Mouse (Mus musculus): ENCODE results near the gene Smndc1. TPM values are rescaled to one million over a fixed set of nuclear protein-coding genes. Genes with fewer than 3 reads are reported as not detected.

Gene Smndc1
- polyA plus RNA-seq, 1 experiment from 2014 or later: 40.5 TPM

- H3K27me3 ChIP-seq (replicated peaks; ENCODE audit: control insufficient read depth, insufficient read depth, low read length): no peaks in the 10 kb centered on the region
- H3K36me3 ChIP-seq (ENCODE audit: control insufficient read depth, insufficient read depth, low read length): no peaks in the 10 kb centered on the region
- no peak for ATAC-seq
- H3K9me3 ChIP-seq (ENCODE audit: control insufficient read depth, low read length): no peaks in the 10 kb centered on the region
- 87% methylated on average over 8 of the region's 8 CpGs for WGBS
- H3K9ac ChIP-seq (ENCODE audit: low read depth, low read length): no peak overlapping the region
- no peak overlapping the region for H3K27ac ChIP-seq (ENCODE audit: low read length)
- H3K4me2 ChIP-seq (ENCODE audit: low read depth, low read length): no peak overlapping the region
- no peak overlapping the region for H3K4me3 ChIP-seq (ENCODE audit: low read length)
- peaks cover 33% of the 10 kb centered on the region for H3K4me1 ChIP-seq (ENCODE audit: control insufficient read depth, insufficient read depth, low read length)
Observed at GRCm38 (mm10) chr19:53425824-53426223, 35.4 kb upstream of the Smndc1 start.

GRCm38 (mm10) chr19:53424629-53425028 lies 34.3 kb upstream of the Smndc1 start:
- Histone ChIP-seq H3K36me3 (ENCODE audit: control insufficient read depth, insufficient read depth, low read length) (no peaks in the 10 kb centered on the region), H3K27me3 (replicated peaks; ENCODE audit: control insufficient read depth, insufficient read depth, low read length) (no peaks in the 10 kb centered on the region), H3K9me3 (ENCODE audit: control insufficient read depth, low read length) (no peaks in the 10 kb centered on the region), H3K9ac (ENCODE audit: low read depth, low read length) (no peak overlapping the region), H3K4me1 (ENCODE audit: control insufficient read depth, insufficient read depth, low read length) (peaks cover 30% of the 10 kb centered on the region), H3K4me2 (ENCODE audit: low read depth, low read length) (peak overlapping the region; percentile 23; the same call in 1 of the 2 replicates), H3K4me3 (ENCODE audit: low read length) (no peak overlapping the region), H3K27ac (ENCODE audit: low read length) (no peak overlapping the region)
- WGBS: 51% methylated on average over 18 of the region's 18 CpGs
- no peak for ATAC-seq

GRCm38 (mm10) chr19:53423816-53424465 lies 33.6 kb upstream of the Smndc1 start:
- no peak overlapping the region for H3K27ac ChIP-seq (ENCODE audit: low read length)
- H3K27me3 ChIP-seq (replicated peaks; ENCODE audit: control insufficient read depth, insufficient read depth, low read length): no peaks in the 10 kb centered on the region
- 59% methylated on average over 17 of the region's 17 CpGs for WGBS
- H3K9ac ChIP-seq (ENCODE audit: low read depth, low read length): no peak overlapping the region
- peak overlapping the region; percentile 30 for H3K4me2 ChIP-seq (ENCODE audit: low read depth, low read length)
- no peak overlapping the region for H3K4me3 ChIP-seq (ENCODE audit: low read length)
- H3K36me3 ChIP-seq (ENCODE audit: control insufficient read depth, insufficient read depth, low read length): no peaks in the 10 kb centered on the region
- no peak for ATAC-seq
- H3K9me3 ChIP-seq (ENCODE audit: control insufficient read depth, low read length): no peaks in the 10 kb centered on the region
- peaks cover 30% of the 10 kb centered on the region for H3K4me1 ChIP-seq (ENCODE audit: control insufficient read depth, insufficient read depth, low read length)

GRCm38 (mm10) chr19:53423341-53423753 lies 33.0 kb upstream of the Smndc1 start:
- Histone ChIP-seq H3K4me2 (ENCODE audit: low read depth, low read length) (peak overlapping the region; percentile 30), H3K27me3 (replicated peaks; ENCODE audit: control insufficient read depth, insufficient read depth, low read length) (no peaks in the 10 kb centered on the region), H3K36me3 (ENCODE audit: control insufficient read depth, insufficient read depth, low read length) (no peaks in the 10 kb centered on the region), H3K27ac (ENCODE audit: low read length) (no peak overlapping the region), H3K9me3 (ENCODE audit: control insufficient read depth, low read length) (no peaks in the 10 kb centered on the region), H3K4me3 (ENCODE audit: low read length) (no peak overlapping the region), H3K9ac (ENCODE audit: low read depth, low read length) (0 out of 2 replicates have a peak overlapping the region, but pooled peaks have one; percentile 2), H3K4me1 (ENCODE audit: control insufficient read depth, insufficient read depth, low read length) (peaks cover 27% of the 10 kb centered on the region)
- 22% methylated on average over 19 of the region's 19 CpGs for WGBS
- no peak for ATAC-seq

- H3K9me3 ChIP-seq (ENCODE audit: control insufficient read depth, low read length): no peaks in the 10 kb centered on the region
- WGBS: 63% methylated on average over 18 of the region's 18 CpGs
- 0 out of 2 replicates have a peak overlapping the region, but pooled peaks have one; percentile 2 for H3K9ac ChIP-seq (ENCODE audit: low read depth, low read length)
- ATAC-seq: no peak
- no peaks in the 10 kb centered on the region for H3K36me3 ChIP-seq (ENCODE audit: control insufficient read depth, insufficient read depth, low read length)
- peak overlapping the region; percentile 30 for H3K4me2 ChIP-seq (ENCODE audit: low read depth, low read length)
- H3K4me3 ChIP-seq (ENCODE audit: low read length): no peak overlapping the region
- no peak overlapping the region for H3K27ac ChIP-seq (ENCODE audit: low read length)
- no peaks in the 10 kb centered on the region for H3K27me3 ChIP-seq (replicated peaks; ENCODE audit: control insufficient read depth, insufficient read depth, low read length)
- peaks cover 20% of the 10 kb centered on the region for H3K4me1 ChIP-seq (ENCODE audit: control insufficient read depth, insufficient read depth, low read length)
Observed at GRCm38 (mm10) chr19:53422358-53423308, 32.3 kb upstream of the Smndc1 start.

- Histone ChIP-seq H3K9ac (ENCODE audit: low read depth, low read length) (peak overlapping the region; percentile 53; the same call in 1 of the 2 replicates), H3K9me3 (ENCODE audit: control insufficient read depth, low read length) (no peaks in the 10 kb centered on the region), H3K4me2 (ENCODE audit: low read depth, low read length) (peak overlapping the region; percentile 85), H3K27ac (ENCODE audit: low read length) (peak overlapping the region; percentile 20; the same call in 1 of the 2 replicates), H3K36me3 (ENCODE audit: control insufficient read depth, insufficient read depth, low read length) (no peaks in the 10 kb centered on the region), H3K4me3 (ENCODE audit: low read length) (peak overlapping the region; percentile 50), H3K4me1 (ENCODE audit: control insufficient read depth, insufficient read depth, low read length) (peaks cover 17% of the 10 kb centered on the region), H3K27me3 (replicated peaks; ENCODE audit: control insufficient read depth, insufficient read depth, low read length) (no peaks in the 10 kb centered on the region)
- 1% methylated on average over 6 of the region's 6 CpGs for WGBS
- peak; percentile 39 for ATAC-seq
Observed at GRCm38 (mm10) chr19:53421583-53422188, 31.3 kb upstream of the Smndc1 start.

GRCm38 (mm10) chr19:53420924-53421582 lies 30.7 kb upstream of the Smndc1 start:
- ATAC-seq: peak; percentile 94
- no peaks in the 10 kb centered on the region for H3K27me3 ChIP-seq (replicated peaks; ENCODE audit: control insufficient read depth, insufficient read depth, low read length)
- H3K4me3 ChIP-seq (ENCODE audit: low read length): peak overlapping the region; percentile 50
- H3K4me1 ChIP-seq (ENCODE audit: control insufficient read depth, insufficient read depth, low read length): peaks cover 17% of the 10 kb centered on the region
- peak overlapping the region; percentile 91 for H3K27ac ChIP-seq (ENCODE audit: low read length)
- no peaks in the 10 kb centered on the region for H3K36me3 ChIP-seq (ENCODE audit: control insufficient read depth, insufficient read depth, low read length)
- H3K4me2 ChIP-seq (ENCODE audit: low read depth, low read length): peak overlapping the region; percentile 85
- H3K9me3 ChIP-seq (ENCODE audit: control insufficient read depth, low read length): no peaks in the 10 kb centered on the region
- peak overlapping the region; percentile 69 for H3K9ac ChIP-seq (ENCODE audit: low read depth, low read length)
- 2% methylated on average over 19 of the region's 19 CpGs for WGBS

GRCm38 (mm10) chr19:53419834-53420233 lies 29.5 kb upstream of the Smndc1 start:
- Histone ChIP-seq H3K4me1 (ENCODE audit: control insufficient read depth, insufficient read depth, low read length) (peaks cover 17% of the 10 kb centered on the region), H3K9ac (ENCODE audit: low read depth, low read length) (no peak overlapping the region), H3K4me3 (ENCODE audit: low read length) (no peak overlapping the region), H3K9me3 (ENCODE audit: control insufficient read depth, low read length) (no peaks in the 10 kb centered on the region), H3K27me3 (replicated peaks; ENCODE audit: control insufficient read depth, insufficient read depth, low read length) (no peaks in the 10 kb centered on the region), H3K36me3 (ENCODE audit: control insufficient read depth, insufficient read depth, low read length) (no peaks in the 10 kb centered on the region), H3K4me2 (ENCODE audit: low read depth, low read length) (no peak overlapping the region), H3K27ac (ENCODE audit: low read length) (no peak overlapping the region)
- 51% methylated on average over 5 of the region's 5 CpGs for WGBS
- ATAC-seq: no peak
